22 mouse cellular contexts compared by ENCODE assay signal in genomic region chr6:143328202-143328601, GRCm38 (mm10).
DNase-seq lines count a peak whose midpoint lies in the region; ATAC-seq lines count a peak whose summit lies in the region.
"Had no signal": no experiment of that assay in that cellular context is flagged by ENCODE, and none has a peak within 500 bp of the region (broad histone marks: within the 10 kb centered on the region; RNA-seq: fewer than 3 reads in every experiment).

No protein-coding gene starts in this region.

- H3K27ac ChIP-seq in midbrain, embryonic 10.5 days (replicated peaks) = no peak overlapping the region
- H3K27ac ChIP-seq: forebrain, embryonic 12.5 days; hindbrain, embryonic 14.5 days; intestine, embryonic 15.5 days; kidney, embryonic 15.5 days; macrophage; midbrain, embryonic 15.5 days had no signal

- H3K9me3 ChIP-seq in midbrain, embryonic 10.5 days (replicated peaks) = no peaks in the 10 kb centered on the region
- H3K9me3 ChIP-seq: forebrain, embryonic 12.5 days; intestine, embryonic 15.5 days; kidney, embryonic 15.5 days; midbrain, embryonic 15.5 days had no signal

- peaks cover 5% of the 10 kb centered on the region for H3K4me1 ChIP-seq in midbrain, embryonic 10.5 days
- H3K4me1 ChIP-seq: kidney, embryonic 15.5 days had no signal

- H3K4me3 ChIP-seq in midbrain, embryonic 10.5 days = no peak overlapping the region
- H3K4me3 ChIP-seq: forebrain, embryonic 12.5 days; intestine, embryonic 15.5 days; kidney, embryonic 15.5 days; midbrain, embryonic 15.5 days had no signal

- peak; percentile 8 to 51 for DNase-seq in frontal cortex, adult 2 months (ENCODE audit: extremely low spot score in 1 of 2, low spot score in 1 of 2)
- no peak for DNase-seq in frontal cortex, postnatal 25 days (ENCODE audit: low spot score in 2 of 2)
- peak; percentile 17 for DNase-seq in layer of hippocampus, adult 11-12 months (ENCODE audit: low spot score)
- DNase-seq in layer of hippocampus, postnatal 36 days = no peak
- DNase-seq in 416B (ENCODE audit: low read depth) = peak; percentile 72
- DNase-seq in liver = no peak
- no peak for DNase-seq in midbrain, embryonic 10.5 days (ENCODE audit: low spot score)
- DNase-seq: adrenal gland, postnatal 25 days; cerebellum, adult 9-10 months; embryo, embryonic 11 days; gastrocnemius, postnatal 14 days; lung, embryonic 14.5 days; retina, postnatal 1 day; spleen, adult 18-20 months had no signal

- 90% methylated on average over 9 of the region's 9 CpGs for WGBS in midbrain, embryonic 10.5 days

- no peaks in the 10 kb centered on the region for H3K36me3 ChIP-seq in midbrain, embryonic 10.5 days
- H3K36me3 ChIP-seq: forebrain, embryonic 12.5 days; intestine, embryonic 15.5 days; kidney, embryonic 15.5 days; midbrain, embryonic 15.5 days had no signal

- peak; percentile 44; the same call in 1 of the 2 replicates for ATAC-seq in common myeloid progenitor, adult 5-6 weeks (replicated peaks; ENCODE audit: low read depth, poor library complexity, severe bottlenecking)
- ATAC-seq: intestine, embryonic 15.5 days; midbrain, embryonic 15.5 days; Patski had no signal

- H3K27me3 ChIP-seq in midbrain, embryonic 10.5 days (ENCODE audit: low read depth, poor library complexity, severe bottlenecking) = no peaks in the 10 kb centered on the region
- H3K27me3 ChIP-seq: forebrain, embryonic 12.5 days; intestine, embryonic 15.5 days; kidney, embryonic 15.5 days; midbrain, embryonic 15.5 days; Patski had no signal

Comparison
In these comparisons a context has a peak if more than half of its experiments do, and no peak if none do; other contexts are left out.
1. DNase-seq: peak in frontal cortex, adult 2 months (2 of 2), layer of hippocampus, adult 11-12 months (single experiment) and 416B (single experiment); none in frontal cortex, postnatal 25 days (0 of 2), layer of hippocampus, postnatal 36 days (0 of 2), liver (single experiment) and midbrain, embryonic 10.5 days (single experiment).